Mouse (Mus musculus): ENCODE measurements around the gene Prl3d1. TPM values are rescaled to one million over a fixed set of nuclear protein-coding genes. Genes with fewer than 3 reads are reported as not detected.
"Not testable (repeated sequence)": the region's sequence is repeated elsewhere in the genome, so short reads cannot be mapped to it uniquely, and the experiment has no call there.

Prl3d1 gene
- polyA plus RNA-seq (2015; fragmentation: Nextera tagmentation; extraction: Ambion mirVana), result not detected in 2 replicates

GRCm38 (mm10) chr13:27093890-27094289 is at the start of gene Prl3d1:
Prl3d1 (plus strand) TSS chr13:27094190.
- H3K4me1 ChIP-seq (replicated peaks; ENCODE audit: control insufficient read depth, insufficient read depth, low read length); H3K27ac ChIP-seq (ENCODE audit: low read depth, low read length); H3K27me3 ChIP-seq (replicated peaks; ENCODE audit: control insufficient read depth, insufficient read depth, low read length); H3K36me3 ChIP-seq (ENCODE audit: control insufficient read depth, insufficient read depth); H3K4me2 ChIP-seq (replicated peaks; ENCODE audit: low read depth); H3K9ac ChIP-seq (ENCODE audit: low read depth, low read length); H3K9me3 ChIP-seq (ENCODE audit: control insufficient read depth); ATAC-seq; H3K4me3 ChIP-seq (ENCODE audit: low read depth, low read length): not testable (repeated sequence)
- 93% methylated on average over 5 of the region's 5 CpGs for WGBS

- Histone ChIP-seq H3K4me2 (replicated peaks; ENCODE audit: low read depth) (no peak within 1 kb of the TSS), H3K9ac (ENCODE audit: low read depth, low read length) (no peak within 1 kb of the TSS), H3K9me3 (ENCODE audit: control insufficient read depth) (no peaks in the 10 kb centered on the region), H3K4me1 (replicated peaks; ENCODE audit: control insufficient read depth, insufficient read depth, low read length) (no peaks in the 10 kb centered on the region), H3K27me3 (replicated peaks; ENCODE audit: control insufficient read depth, insufficient read depth, low read length) (no peaks in the 10 kb centered on the region), H3K36me3 (ENCODE audit: control insufficient read depth, insufficient read depth) (no peaks in the 10 kb centered on the region), H3K27ac (ENCODE audit: low read depth, low read length) (no peak within 1 kb of the TSS), H3K4me3 (ENCODE audit: low read depth, low read length) (no peak within 1 kb of the TSS)
- no peak for ATAC-seq
- no peak for TF ChIP-seq CTCF (IDR thresholded peaks at IDR 0.05; ENCODE audit: low read depth)
- WGBS, result 94% methylated on average over 1 of the region's 1 CpGs
These were observed 36.7 kb upstream of the Prl3d1 start, which contains the start of gene Prl for GRCm38 (mm10) chr13:27057270-27057669. Prl (plus strand) TSS chr13:27057570.

- Histone ChIP-seq H3K27ac (ENCODE audit: low read depth, low read length) (no peak overlapping the region), H3K4me3 (ENCODE audit: low read depth, low read length) (no peak overlapping the region), H3K9me3 (ENCODE audit: control insufficient read depth) (no peaks in the 10 kb centered on the region), H3K4me2 (replicated peaks; ENCODE audit: low read depth) (no peak overlapping the region), H3K27me3 (replicated peaks; ENCODE audit: control insufficient read depth, insufficient read depth, low read length) (no peaks in the 10 kb centered on the region), H3K4me1 (replicated peaks; ENCODE audit: control insufficient read depth, insufficient read depth, low read length) (no peaks in the 10 kb centered on the region), H3K36me3 (ENCODE audit: control insufficient read depth, insufficient read depth) (no peaks in the 10 kb centered on the region), H3K9ac (ENCODE audit: low read depth, low read length) (no peak overlapping the region)
- ATAC-seq, result no peak
- no peak for TF ChIP-seq CTCF (IDR thresholded peaks at IDR 0.05; ENCODE audit: low read depth)
- WGBS, result 74% methylated on average over 7 of the region's 7 CpGs
These were observed 34.8 kb upstream of the Prl3d1 start for GRCm38 (mm10) chr13:27059177-27059576.

- not testable (repeated sequence) for H3K4me1 ChIP-seq (replicated peaks; ENCODE audit: control insufficient read depth, insufficient read depth, low read length); ATAC-seq; H3K4me2 ChIP-seq (replicated peaks; ENCODE audit: low read depth); H3K9ac ChIP-seq (ENCODE audit: low read depth, low read length); H3K4me3 ChIP-seq (ENCODE audit: low read depth, low read length); H3K36me3 ChIP-seq (ENCODE audit: control insufficient read depth, insufficient read depth); H3K27me3 ChIP-seq (replicated peaks; ENCODE audit: control insufficient read depth, insufficient read depth, low read length); H3K27ac ChIP-seq (ENCODE audit: low read depth, low read length); H3K9me3 ChIP-seq (ENCODE audit: control insufficient read depth)
- 82% methylated on average over 4 of the region's 4 CpGs for WGBS
These were observed 27.4 kb downstream of the Prl3d1 start, which contains the start of gene Prl3d2 for GRCm38 (mm10) chr13:27121398-27121797. Prl3d2 (plus strand) TSS chr13:27121698.

GRCm38 (mm10) chr13:27148264-27148663 is 54.3 kb downstream of the Prl3d1 start:
- H3K9ac ChIP-seq (ENCODE audit: low read depth, low read length), result no peak overlapping the region
- no peaks in the 10 kb centered on the region for H3K36me3 ChIP-seq (ENCODE audit: control insufficient read depth, insufficient read depth)
- no peak for TF ChIP-seq CTCF (IDR thresholded peaks at IDR 0.05; ENCODE audit: low read depth)
- no peak overlapping the region for H3K4me2 ChIP-seq (replicated peaks; ENCODE audit: low read depth)
- no peak overlapping the region for H3K27ac ChIP-seq (ENCODE audit: low read depth, low read length)
- 46% methylated on average over 1 of the region's 1 CpGs for WGBS
- H3K4me3 ChIP-seq (ENCODE audit: low read depth, low read length), result no peak overlapping the region
- no peaks in the 10 kb centered on the region for H3K4me1 ChIP-seq (replicated peaks; ENCODE audit: control insufficient read depth, insufficient read depth, low read length)
- no peak for ATAC-seq
- H3K27me3 ChIP-seq (replicated peaks; ENCODE audit: control insufficient read depth, insufficient read depth, low read length), result no peaks in the 10 kb centered on the region
- H3K9me3 ChIP-seq (ENCODE audit: control insufficient read depth), result no peaks in the 10 kb centered on the region

Other genes starting within 250 kb of the Prl3d1 start
- gene Prl, start 36.6 kb upstream of the Prl3d1 start, polyA plus RNA-seq (2015; fragmentation: Nextera tagmentation; extraction: Ambion mirVana), result not detected in 2 replicates
- not detected in 2 replicates for gene Prl3d2, start 27.5 kb downstream of the Prl3d1 start, polyA plus RNA-seq (2015; fragmentation: Nextera tagmentation; extraction: Ambion mirVana)
- not detected in 2 replicates for gene Prl3d3, start 62.6 kb downstream of the Prl3d1 start, polyA plus RNA-seq (2015; fragmentation: Nextera tagmentation; extraction: Ambion mirVana)
- not detected in 2 replicates for gene Prl3c1, start 102.5 kb downstream of the Prl3d1 start, polyA plus RNA-seq (2015; fragmentation: Nextera tagmentation; extraction: Ambion mirVana)
- gene Prl3b1, start 147.7 kb downstream of the Prl3d1 start, polyA plus RNA-seq (2015; fragmentation: Nextera tagmentation; extraction: Ambion mirVana), result not detected in 2 replicates
- gene Prl3a1, start 165.2 kb downstream of the Prl3d1 start, polyA plus RNA-seq (2015; fragmentation: Nextera tagmentation; extraction: Ambion mirVana), result not detected in 2 replicates
- 1.7 and 1.9 TPM in 2 replicates for gene Prl6a1, start 218.4 kb downstream of the Prl3d1 start, polyA plus RNA-seq (2015; fragmentation: Nextera tagmentation; extraction: Ambion mirVana)